Mouse (Mus musculus) kidney, postnatal 25 days (tissue): ENCODE results near the gene Rasgef1b.

Experiments used
- DNase-seq, 2 experiments: peaks; one replicate each; pipeline ENCODE4 v3.0.0; 2021; ENCODE audit warnings: mixed read lengths in 2 of 2

Gene Rasgef1b

GRCm38 (mm10) chr5:99526797-99527201, 202.1 kb downstream of the Rasgef1b start:
- peak in 1 of 2 experiments; percentile 27 for DNase-seq

GRCm38 (mm10) chr5:99525649-99526048, 203.2 kb downstream of the Rasgef1b start:
- no peak for DNase-seq

- no peak for DNase-seq
These were observed 206.1 kb downstream of the Rasgef1b start for GRCm38 (mm10) chr5:99522571-99523269.

GRCm38 (mm10) chr5:99521411-99521810, 207.5 kb downstream of the Rasgef1b start:
- DNase-seq: peak in 1 of 2 experiments; percentile 40

GRCm38 (mm10) chr5:99519556-99519955, 209.3 kb downstream of the Rasgef1b start:
- no peak for DNase-seq

- no peak for DNase-seq
These were observed 209.8 kb downstream of the Rasgef1b start for GRCm38 (mm10) chr5:99519023-99519422.

- DNase-seq: no peak
These were observed 212.7 kb downstream of the Rasgef1b start for GRCm38 (mm10) chr5:99516207-99516606.

- DNase-seq: no peak
These were observed 213.1 kb downstream of the Rasgef1b start for GRCm38 (mm10) chr5:99515764-99516163.

- DNase-seq: no peak
These were observed 215.5 kb downstream of the Rasgef1b start for GRCm38 (mm10) chr5:99513209-99513880.

GRCm38 (mm10) chr5:99511081-99511480, 217.8 kb downstream of the Rasgef1b start:
- DNase-seq: no peak

GRCm38 (mm10) chr5:99506109-99506508, 222.8 kb downstream of the Rasgef1b start:
- no peak for DNase-seq

- DNase-seq: peak in 1 of 2 experiments; percentile 10
These were observed 224.5 kb downstream of the Rasgef1b start for GRCm38 (mm10) chr5:99504349-99504830.

- no peak for DNase-seq
These were observed 226.2 kb downstream of the Rasgef1b start for GRCm38 (mm10) chr5:99502681-99503080.

GRCm38 (mm10) chr5:99499404-99500089, 229.3 kb downstream of the Rasgef1b start:
- peak in 1 of 2 experiments; percentile 13 for DNase-seq

- no peak for DNase-seq
These were observed 231.0 kb downstream of the Rasgef1b start for GRCm38 (mm10) chr5:99497856-99498255.

- DNase-seq: no peak
These were observed 231.7 kb downstream of the Rasgef1b start for GRCm38 (mm10) chr5:99496931-99497782.

GRCm38 (mm10) chr5:99496157-99496453, 232.8 kb downstream of the Rasgef1b start:
- no peak for DNase-seq

- DNase-seq: no peak
These were observed 233.3 kb downstream of the Rasgef1b start for GRCm38 (mm10) chr5:99495354-99496156.

- no peak for DNase-seq
These were observed 235.0 kb downstream of the Rasgef1b start for GRCm38 (mm10) chr5:99493861-99494260.

- DNase-seq: no peak
These were observed 235.8 kb downstream of the Rasgef1b start for GRCm38 (mm10) chr5:99493017-99493416.

GRCm38 (mm10) chr5:99488479-99489158, 240.2 kb downstream of the Rasgef1b start:
- DNase-seq: no peak
